Mouse (Mus musculus) ES-Bruce4 (cell line): ENCODE measurements around the gene Ppt2.

Source experiments
- CTCF ChIP-seq: IDR thresholded peaks from one replicate; pipeline ENCODE4 v1.8.1; 2011; ENCODE audit warnings: low read depth, low read length
- POLR2A ChIP-seq: IDR thresholded peaks from one replicate; pipeline ENCODE4 v1.8.1; 2011; ENCODE audit warnings: low read length; ENCODE audit not compliant: insufficient read depth

GRCm38 (mm10) chr17:34585877-34586771, 42.2 kb downstream of the Ppt2 start:
- no peak for TF ChIP-seq CTCF
- TF ChIP-seq POLR2A = no peak
